8 mouse cellular contexts compared by ENCODE assay signal in genomic region chr13:112987532-112987943, GRCm38 (mm10). TPM values are rescaled to one million over a fixed set of nuclear protein-coding genes. Genes with fewer than 3 reads are reported as not detected.
DNase-seq lines count a peak whose midpoint lies in the region; ATAC-seq and TF ChIP-seq lines count a peak whose summit lies in the region.

Gene Ccno (plus strand): TSS chr13:112987802.

- ATAC-seq in heart, embryonic 11.5 days (replicated peaks; ENCODE audit: insufficient number of reproducible peaks, low FRiP score, low TSS enrichment) = peak; percentile 89
- peak; percentile 97 for ATAC-seq in kidney, embryonic 16.5 days (ENCODE audit: low FRiP score, low TSS enrichment)

- H3K4me2 ChIP-seq in heart, embryonic 11.5 days = peak within 1 kb of the TSS; percentile 99
- peak within 1 kb of the TSS; percentile 99 for H3K4me2 ChIP-seq in kidney, embryonic 16.5 days (replicated peaks; ENCODE audit: low read depth, low read length)
- peak within 1 kb of the TSS; percentile 90 for H3K4me2 ChIP-seq in myocyte (ENCODE audit: low read depth)

- TF ChIP-seq POLR2A in brain, embryonic 14.5 days (IDR thresholded peaks at IDR 0.05; ENCODE audit: borderline replicate concordance, extremely low read depth, insufficient read depth, insufficient read length, poor library complexity, severe bottlenecking) = no peak
- TF ChIP-seq POLR2A in myocyte (IDR thresholded peaks at IDR 0.05; ENCODE audit: insufficient read length, low read depth) = peak; percentile 98

- peaks cover 87% of the 10 kb centered on the region for H3K27me3 ChIP-seq in erythroblast, embryonic 14.5 days (ENCODE audit: control insufficient read depth)
- H3K27me3 ChIP-seq in heart, embryonic 11.5 days (ENCODE audit: control insufficient read depth, insufficient read depth, low read length) = peaks cover 77% of the 10 kb centered on the region
- H3K27me3 ChIP-seq in kidney, embryonic 16.5 days (ENCODE audit: insufficient read depth, low read length) = peaks cover 67% of the 10 kb centered on the region
- peaks cover 7% of the 10 kb centered on the region for H3K27me3 ChIP-seq in myocyte (ENCODE audit: control insufficient read depth, insufficient read depth, insufficient read length)

- peaks cover 4% of the 10 kb centered on the region; the same call in 1 of the 2 replicates for H3K9me3 ChIP-seq in erythroblast, embryonic 14.5 days (ENCODE audit: control insufficient read depth, low read length)
- no peaks in the 10 kb centered on the region for H3K9me3 ChIP-seq in heart, embryonic 11.5 days (replicated peaks; ENCODE audit: control insufficient read depth, low read length)
- no peaks in the 10 kb centered on the region for H3K9me3 ChIP-seq in kidney, embryonic 16.5 days (ENCODE audit: low read length)

- H3K9ac ChIP-seq in heart, embryonic 11.5 days (ENCODE audit: low read depth, low read length) = peak within 1 kb of the TSS; percentile 60; the same call in 1 of the 2 replicates
- H3K9ac ChIP-seq in kidney, embryonic 16.5 days (replicated peaks; ENCODE audit: low read length) = peak within 1 kb of the TSS; percentile 54

- peak within 1 kb of the TSS; percentile 10 for H3ac ChIP-seq in myocyte (ENCODE audit: control insufficient read depth, insufficient read length)

- no peak for TF ChIP-seq CTCF in brain, embryonic 14.5 days (IDR thresholded peaks at IDR 0.05; ENCODE audit: borderline replicate concordance, extremely low read depth, insufficient read depth, insufficient read length)

- H3K4me3 ChIP-seq in erythroblast, embryonic 14.5 days (replicated peaks) = peak within 1 kb of the TSS; percentile 34
- H3K4me3 ChIP-seq in heart, embryonic 11.5 days (ENCODE audit: low read depth, low read length) = peak within 1 kb of the TSS; percentile 58
- H3K4me3 ChIP-seq in kidney, embryonic 16.5 days (ENCODE audit: low read length) = peak within 1 kb of the TSS; percentile 63
- H3K4me3 ChIP-seq in myocyte = peak within 1 kb of the TSS; percentile 24

- H3K27ac ChIP-seq in heart, embryonic 11.5 days (ENCODE audit: low read depth, low read length) = no peak within 1 kb of the TSS
- H3K27ac ChIP-seq in kidney, embryonic 16.5 days (ENCODE audit: low read length) = no peak within 1 kb of the TSS

- peaks cover 8% of the 10 kb centered on the region for H3K4me1 ChIP-seq in erythroblast, embryonic 14.5 days (ENCODE audit: control insufficient read depth)
- H3K4me1 ChIP-seq in heart, embryonic 11.5 days (ENCODE audit: control insufficient read depth, insufficient read depth, low read length) = peaks cover 21% of the 10 kb centered on the region
- peaks cover 37% of the 10 kb centered on the region for H3K4me1 ChIP-seq in kidney, embryonic 16.5 days (ENCODE audit: insufficient read depth, low read length)

- H3K79me2 ChIP-seq in myocyte (ENCODE audit: control insufficient read depth, insufficient read depth) = no peaks in the 10 kb centered on the region

- DNase-seq in CD4-positive helper T cell, adult 2 months (ENCODE audit: low read depth, low spot score) = peak; percentile 97
- peak; percentile 97 for DNase-seq in brain, embryonic 14.5 days (ENCODE audit: low read depth)
- peak; percentile 85 for DNase-seq in liver
- DNase-seq in spleen, postnatal 4 days (ENCODE audit: low spot score in 2 of 2) = peak; percentile 76 to 84

- 1% methylated on average over 46 of the region's 47 CpGs for WGBS in heart, embryonic 11.5 days (ENCODE audit: insufficient replicate concordance)
- WGBS in kidney, embryonic 16.5 days = under 1% methylated on average over 46 of the region's 47 CpGs

- H3K36me3 ChIP-seq in erythroblast, embryonic 14.5 days (ENCODE audit: control insufficient read depth) = no peaks in the 10 kb centered on the region
- no peaks in the 10 kb centered on the region for H3K36me3 ChIP-seq in heart, embryonic 11.5 days (ENCODE audit: control insufficient read depth, insufficient read depth, low read length)
- no peaks in the 10 kb centered on the region for H3K36me3 ChIP-seq in kidney, embryonic 16.5 days (ENCODE audit: insufficient read depth, low read length)
- H3K36me3 ChIP-seq in myocyte (ENCODE audit: control insufficient read depth, insufficient read depth) = no peaks in the 10 kb centered on the region

TF ChIP-seq in myocyte, 11 proteins besides CTCF, POLR2A, EP300 and RAD21:
- TF ChIP-seq TCF12 (IDR thresholded peaks at IDR 0.05; ENCODE audit: insufficient read depth, poor library complexity, severe bottlenecking) (no peak), CEBPB (IDR thresholded peaks at IDR 0.05; ENCODE audit: insufficient read depth, poor library complexity, severe bottlenecking) (no peak), MYOD1 (IDR thresholded peaks at IDR 0.05; ENCODE audit: control insufficient read depth in 1 of 3, insufficient read length in 2 of 3, low read depth in 2 of 3) (peak in 2 of 3 experiments; percentile 59 to 78), TCF3 (IDR thresholded peaks at IDR 0.05; ENCODE audit: insufficient read length, low read depth) (peak; percentile 61), POLR2AphosphoS2 (IDR thresholded peaks at IDR 0.05; ENCODE audit: insufficient read length, low read depth) (peak; percentile 78), MYOG (IDR thresholded peaks at IDR 0.05; ENCODE audit: control insufficient read depth in 1 of 3, insufficient read depth in 1 of 3, insufficient read length in 2 of 3, low read depth in 2 of 3) (peak in 2 of 3 experiments; percentile 85 to 87), E2F4 (IDR thresholded peaks at IDR 0.05; ENCODE audit: insufficient read depth) (no peak), REST (IDR thresholded peaks at IDR 0.05; ENCODE audit: insufficient read depth, insufficient read length) (no peak), SRF (IDR thresholded peaks at IDR 0.05; ENCODE audit: control insufficient read depth, insufficient read length, low read depth) (peak; percentile 25), MAX (IDR thresholded peaks at IDR 0.05; ENCODE audit: low read depth) (no peak), USF1 (IDR thresholded peaks at IDR 0.05; ENCODE audit: low read depth) (no peak)

RNA-seq across cellular contexts. Expression of gene Ccno, which starts in this region (rescaled TPM):
- 3.0 and 3.8 TPM in 2 replicates for polyA plus RNA-seq in brain, embryonic 14.5 days (2012; rRNA removed)
- polyA plus RNA-seq in erythroblast, embryonic 14.5 days (2012) = not detected in 2 replicates
- polyA plus RNA-seq in heart, embryonic 11.5 days (2014; fragmentation: Nextera tagmentation; extraction: Ambion mirVana) = 0.13 and 0.18 TPM in 2 replicates
- polyA plus RNA-seq in kidney, embryonic 16.5 days (2015; fragmentation: Nextera tagmentation; extraction: Ambion mirVana) = 0.51 and 0.57 TPM in 2 replicates
- polyA plus RNA-seq in myocyte (2012; fragmentation: generic; extraction: Trizol) = 1.4 TPM

Comparison
In these comparisons a context has a peak if more than half of its experiments do, and no peak if none do; other contexts are left out.
1. Peak in ATAC-seq, H3K4me3 ChIP-seq, H3K9ac ChIP-seq and H3K4me2 ChIP-seq in heart, embryonic 11.5 days; RNA of the gene not detected or under 1 TPM.
2. Peak in ATAC-seq, H3K4me3 ChIP-seq, H3K9ac ChIP-seq and H3K4me2 ChIP-seq in kidney, embryonic 16.5 days; RNA of the gene not detected or under 1 TPM.